Mouse (Mus musculus) gastrocnemius, postnatal 36 days (tissue): Measurements from ENCODE around the gene Methig1. TPM values are rescaled to one million over a fixed set of nuclear protein-coding genes. Genes with fewer than 3 reads are reported as not detected.
"Not testable (repeated sequence)": the region's sequence is repeated elsewhere in the genome, so short reads cannot be mapped to it uniquely, and the experiment has no call there.

ENCODE experiments used
- DNase-seq, 2 experiments: peaks; one replicate each; pipeline ENCODE4 v3.0.0; 2022
- intact Hi-C: fragments of 180-260 bp; cut with DNase I; formaldehyde crosslinking; loops from one replicate; pipeline ENCODE4 v1.15.1; 2025
- total RNA-seq, 2 experiments: library from RNA; stranded (reverse); gene quantifications; 2 replicates each; pipeline ENCODE4 v1.2.3; 2021

Methig1 gene
- total RNA-seq, 2 experiments from 2014 or later, result not detected

- intact Hi-C loops, result no loop called here
- DNase-seq, result no peak
Observed at GRCm38 (mm10) chr15:100421059-100421757, 68.3 kb downstream of the Methig1 start.

- intact Hi-C loops, DNase-seq: not testable (repeated sequence)
Observed at GRCm38 (mm10) chr15:100421758-100422197, 68.8 kb downstream of the Methig1 start, which contains the start of gene Gm5475. TSS of gene Gm5475 (plus strand) at chr15:100422147.

- intact Hi-C loops, result no loop called here
- no peak for DNase-seq
Observed at GRCm38 (mm10) chr15:100422476-100422875, 69.5 kb downstream of the Methig1 start.

GRCm38 (mm10) chr15:100422899-100423860 lies 70.2 kb downstream of the Methig1 start:
- intact Hi-C loops, result no loop called here
- DNase-seq, result peak; percentile 90 to 97

- DNase-seq, result no peak
- intact Hi-C loops, result no loop called here
Observed at GRCm38 (mm10) chr15:100423916-100424315, 71.0 kb downstream of the Methig1 start.

- DNase-seq, result no peak
- intact Hi-C loops, result no loop called here
Observed at GRCm38 (mm10) chr15:100424396-100425122, 71.6 kb downstream of the Methig1 start, which contains the start of gene Slc11a2. TSS of gene Slc11a2 (minus strand) at chr15:100425072.

- intact Hi-C loops, result no loop called here
Observed at GRCm38 (mm10) chr15:100428296-100428905, 75.5 kb downstream of the Methig1 start.

GRCm38 (mm10) chr15:100429959-100430565 lies 77.1 kb downstream of the Methig1 start:
- intact Hi-C loops, result no loop called here
- no peak for DNase-seq

More at GRCm38 (mm10) chr15:100428296-100428905, 75.5 kb downstream of the Methig1 start:
- DNase-seq, result no peak

GRCm38 (mm10) chr15:100433234-100433633 lies 80.3 kb downstream of the Methig1 start:
- DNase-seq, result no peak
- intact Hi-C loops, result no loop called here

Other genes with a start within 250 kb of the Methig1 start
- 10 to 100 TPM; 36.7 to 47.1 TPM for gene Atf1, start 125.3 kb upstream of the Methig1 start, total RNA-seq
- not detected for gene Tmprss12, start 72.3 kb upstream of the Methig1 start, total RNA-seq
- gene Mettl7a1, start 49.0 kb upstream of the Methig1 start, total RNA-seq, result 10 to 100 TPM; 27.9 to 31.9 TPM
- under 1 TPM; 0.17 to 0.33 TPM for gene Mettl7a3, start 18.2 kb upstream of the Methig1 start, total RNA-seq
- gene Mettl7a2, start 51 bp downstream of the Methig1 start, total RNA-seq, result under 1 TPM; 0.20 to 0.25 TPM
- not detected for gene Higd1c, start 11.4 kb downstream of the Methig1 start, total RNA-seq
- not detected for gene Gm5475, start 69.0 kb downstream of the Methig1 start, total RNA-seq
- gene Slc11a2, start 71.9 kb downstream of the Methig1 start, total RNA-seq, result 10 to 100 TPM; 37.5 to 48.9 TPM
- gene Letmd1, start 115.9 kb downstream of the Methig1 start, total RNA-seq, result 1 to 10 TPM; 8.0 to 9.3 TPM
- gene Csrnp2, start 142.3 kb downstream of the Methig1 start, total RNA-seq, result 1 to 10 TPM; 2.3 to 2.5 TPM
- gene Tfcp2, start 198.9 kb downstream of the Methig1 start, total RNA-seq, result 10 to 100 TPM in 1 of 2 experiments, 1 to 10 TPM in 1; 9.2 to 10.8 TPM
- 10 to 100 TPM; 10.4 to 14.1 TPM for gene Pou6f1, start 246.8 kb downstream of the Methig1 start, total RNA-seq